Mouse (Mus musculus) liver, adult (tissue): ENCODE measurements around the gene Cotl1.

ENCODE experiments used
- GATA4 ChIP-seq: IDR thresholded peaks from 2 replicates; pipeline ENCODE4 v1.6.1; 2014; ENCODE audit warnings: mild to moderate bottlenecking, low read length; ENCODE audit not compliant: insufficient replicate concordance

Gene Cotl1

DNA sequence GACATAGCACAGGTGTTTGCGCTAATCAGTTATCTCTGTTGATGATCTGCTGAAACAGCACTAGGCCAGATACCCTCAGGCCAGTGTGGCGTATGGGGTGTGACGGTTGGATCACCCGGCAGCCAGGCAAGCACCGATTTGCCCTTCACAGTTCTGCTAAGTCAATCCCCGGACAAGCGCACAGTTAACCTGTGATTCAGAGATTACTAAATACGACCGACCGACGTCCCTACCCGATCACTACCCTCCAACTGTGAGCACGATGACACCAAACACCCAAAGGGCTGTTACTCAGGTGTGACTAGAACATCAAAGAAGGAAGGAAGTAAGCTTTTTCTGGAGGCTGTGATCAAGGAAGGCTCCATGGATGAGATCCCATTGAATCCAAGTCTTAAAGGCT lies 10.9 kb downstream of the Cotl1 start:
- TF ChIP-seq GATA4: no peak

DNA sequence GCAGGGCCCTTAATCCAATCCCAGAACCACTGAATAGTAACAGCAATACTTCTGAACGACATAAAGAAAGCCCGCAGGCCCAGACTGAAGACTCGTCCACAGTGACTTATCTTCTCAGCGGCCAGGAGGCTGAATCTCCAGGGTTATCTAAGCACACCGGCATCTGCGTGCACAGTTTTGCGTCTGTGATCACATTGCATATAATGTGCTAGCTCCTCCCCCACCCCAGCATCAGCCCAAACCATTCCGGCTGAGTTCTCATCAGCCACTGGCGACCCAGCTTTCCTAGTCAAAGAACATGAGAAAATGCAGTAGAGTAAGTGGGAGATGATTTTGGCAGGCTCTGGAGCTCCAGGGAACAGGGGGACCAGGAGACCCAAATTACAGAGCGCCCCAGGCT lies 11.3 kb downstream of the Cotl1 start:
- TF ChIP-seq GATA4: no peak

DNA sequence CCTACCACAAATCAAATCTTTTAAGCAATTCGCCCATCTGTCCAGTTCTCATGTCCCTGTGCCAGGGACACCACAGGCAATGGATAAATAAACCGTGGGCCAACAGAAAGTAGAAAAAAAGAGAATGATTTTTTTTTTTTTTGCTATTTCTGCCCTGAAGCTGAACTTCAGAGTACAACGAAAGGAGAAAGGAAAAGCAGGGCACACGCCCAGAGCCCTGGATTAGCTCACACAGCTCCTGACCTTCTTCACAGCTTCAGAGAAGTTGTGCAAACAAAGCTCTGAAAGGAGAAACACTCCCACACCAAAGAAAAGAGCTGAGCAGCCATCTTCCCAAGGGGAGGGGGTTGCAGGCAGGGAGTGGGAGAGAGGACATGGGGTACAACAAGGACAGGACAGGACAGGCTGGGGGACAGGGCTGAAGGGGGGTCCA lies 12.6 kb downstream of the Cotl1 start:
- TF ChIP-seq GATA4: no peak

DNA sequence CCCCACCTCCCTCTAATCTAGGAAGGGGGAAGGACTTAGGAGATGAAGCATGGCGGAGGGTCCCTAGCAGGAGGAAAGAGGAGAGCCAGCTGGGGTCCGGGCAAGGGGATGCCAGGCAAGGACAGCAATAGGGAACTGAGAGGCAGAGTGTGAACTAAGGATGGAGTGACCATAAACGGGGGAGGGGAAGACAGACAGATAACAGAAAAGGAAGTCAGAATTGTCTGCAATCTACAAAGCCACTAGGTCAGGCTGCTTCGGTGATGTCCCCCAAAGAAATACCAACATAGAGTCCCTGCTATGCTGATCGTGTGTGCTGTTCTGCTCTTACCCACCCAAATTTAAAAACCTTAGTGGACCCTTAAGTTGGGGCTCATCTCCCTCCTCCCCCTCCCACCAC lies 13.4 kb downstream of the Cotl1 start:
- no peak for TF ChIP-seq GATA4

DNA sequence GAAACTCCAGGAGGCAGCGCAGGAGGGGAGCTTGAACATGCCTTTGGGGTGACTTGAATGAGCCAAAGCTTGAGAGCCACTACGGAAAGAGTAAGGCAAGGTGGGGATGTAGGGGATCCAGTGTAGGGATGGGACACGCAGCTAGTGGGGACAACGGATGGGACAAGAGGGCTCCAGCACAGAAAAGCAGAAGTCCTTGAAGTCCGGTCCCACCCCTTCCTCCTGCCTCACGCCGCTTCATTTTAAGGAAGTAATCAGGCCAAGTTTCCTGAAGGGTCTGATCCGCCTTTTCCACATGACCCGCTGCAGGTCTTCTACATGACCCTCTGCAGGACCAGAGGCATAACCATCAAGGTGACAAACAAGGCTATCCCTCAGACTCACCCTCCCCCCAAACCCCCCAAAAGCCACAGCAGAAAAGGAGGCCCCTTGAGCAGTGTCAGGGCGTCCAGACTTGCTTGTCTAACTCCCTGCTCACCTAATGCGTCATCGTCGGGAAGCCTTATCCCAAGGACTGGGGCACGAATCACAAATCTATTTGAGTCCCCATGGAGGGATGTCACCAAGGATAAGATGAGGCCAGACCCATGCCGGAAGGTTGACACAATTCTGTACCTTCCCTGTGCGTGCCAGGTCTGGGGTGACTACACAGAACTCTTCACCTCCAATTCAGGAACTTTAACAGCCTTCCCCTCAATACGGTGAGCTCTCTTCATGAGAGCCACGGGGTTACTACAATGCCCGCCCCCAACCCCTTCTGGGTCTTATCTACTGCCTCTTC lies 14.2 kb downstream of the Cotl1 start:
- no peak for TF ChIP-seq GATA4

DNA sequence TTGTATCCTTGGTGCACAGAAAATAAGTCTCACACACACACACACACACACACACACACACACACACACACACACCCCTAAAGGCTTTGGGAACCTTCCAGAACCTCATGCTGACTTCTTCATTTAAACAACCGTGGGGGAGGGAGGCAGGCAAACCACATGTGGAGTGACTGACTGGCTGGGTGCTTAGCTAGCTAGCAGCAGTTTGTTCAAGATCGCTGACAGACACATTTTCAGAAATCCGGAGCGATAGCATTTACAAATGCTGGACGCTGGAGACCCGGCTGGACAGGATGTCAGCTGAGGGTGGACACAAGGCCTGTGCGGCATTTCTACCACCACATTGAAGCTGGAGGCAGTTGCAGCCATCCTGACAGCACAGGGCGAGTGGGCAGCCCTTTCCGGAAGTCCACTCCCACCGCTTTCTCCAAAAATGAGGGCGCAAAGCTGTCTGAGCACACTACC lies 15.5 kb downstream of the Cotl1 start:
- peak; percentile 88 for TF ChIP-seq GATA4

DNA sequence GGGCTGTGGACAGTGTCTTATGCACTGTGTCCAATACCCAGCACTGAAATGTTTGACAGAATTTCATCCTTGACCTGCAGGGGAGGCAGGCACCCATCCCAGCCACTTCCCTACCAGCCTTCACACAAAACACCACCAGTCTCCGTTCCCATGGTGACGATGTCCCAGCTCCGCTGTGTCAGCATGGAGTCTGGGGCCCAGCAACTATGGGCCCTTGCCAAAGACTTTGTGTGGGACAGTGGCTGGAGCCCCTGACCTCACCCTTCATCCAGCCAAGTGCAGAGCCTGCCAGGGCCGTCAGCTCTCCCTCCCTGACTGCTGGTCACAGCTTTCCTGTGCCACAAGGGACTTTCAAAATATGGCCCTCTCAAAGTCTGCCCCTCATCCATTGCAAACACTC lies 16.2 kb downstream of the Cotl1 start:
- TF ChIP-seq GATA4: no peak

DNA sequence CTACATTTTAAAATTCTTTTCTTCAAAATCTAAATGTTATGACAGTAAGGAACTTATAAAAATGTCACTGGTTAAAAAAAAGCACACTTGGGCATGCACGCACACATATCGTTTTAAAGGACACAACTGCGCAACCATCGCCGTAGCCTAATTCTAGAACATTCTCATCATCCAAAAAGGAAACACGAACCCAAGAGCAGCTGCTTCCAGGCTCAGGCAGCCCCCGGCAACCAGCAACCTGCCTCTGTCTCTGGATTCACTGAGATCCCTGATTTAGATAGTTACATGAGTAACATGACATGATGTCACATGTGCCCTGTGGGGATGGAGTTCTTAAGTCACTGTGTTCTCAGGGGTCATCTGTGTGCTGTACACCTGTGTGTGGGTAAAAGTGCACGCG lies 17.1 kb downstream of the Cotl1 start:
- TF ChIP-seq GATA4: no peak

DNA sequence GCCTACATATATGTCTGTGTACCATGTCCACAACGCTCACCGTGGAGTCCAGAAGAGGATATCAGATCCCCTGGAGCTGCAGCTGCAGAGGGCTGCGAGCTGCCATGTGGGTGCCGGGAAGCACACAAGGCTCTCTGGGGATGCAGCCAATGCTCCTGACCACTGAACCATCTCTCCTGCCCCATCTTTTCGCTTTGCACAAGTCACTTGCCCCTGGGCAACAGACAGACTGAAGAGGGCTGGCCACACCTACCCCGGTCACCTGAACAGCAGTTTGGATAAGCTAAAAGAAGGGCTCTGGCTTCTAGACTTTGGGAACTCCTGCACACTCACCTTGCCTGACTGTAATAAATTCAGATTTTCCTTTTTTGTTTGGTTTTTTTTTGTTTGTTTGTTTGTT lies 18.7 kb downstream of the Cotl1 start:
- TF ChIP-seq GATA4: no peak

DNA sequence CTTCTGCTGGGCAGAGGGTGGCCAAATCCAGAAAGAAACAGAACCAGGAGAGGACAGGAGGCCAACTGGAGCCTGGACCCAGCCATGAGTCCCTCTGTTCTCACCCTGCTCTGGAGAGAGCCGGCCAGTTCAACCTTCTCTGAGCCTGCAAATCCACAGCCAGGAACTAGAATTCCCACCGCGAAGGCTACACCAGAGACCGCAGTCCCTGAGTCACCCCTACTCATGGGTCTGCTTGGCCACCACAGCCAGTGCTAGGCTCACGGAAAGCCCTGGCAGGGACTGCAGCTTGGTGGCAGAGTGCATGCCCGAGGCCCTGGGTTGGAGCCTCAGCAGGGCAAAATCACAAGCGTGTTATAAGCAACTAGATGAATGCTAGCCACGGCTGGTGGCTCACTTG lies 20.4 kb downstream of the Cotl1 start:
- no peak for TF ChIP-seq GATA4

DNA sequence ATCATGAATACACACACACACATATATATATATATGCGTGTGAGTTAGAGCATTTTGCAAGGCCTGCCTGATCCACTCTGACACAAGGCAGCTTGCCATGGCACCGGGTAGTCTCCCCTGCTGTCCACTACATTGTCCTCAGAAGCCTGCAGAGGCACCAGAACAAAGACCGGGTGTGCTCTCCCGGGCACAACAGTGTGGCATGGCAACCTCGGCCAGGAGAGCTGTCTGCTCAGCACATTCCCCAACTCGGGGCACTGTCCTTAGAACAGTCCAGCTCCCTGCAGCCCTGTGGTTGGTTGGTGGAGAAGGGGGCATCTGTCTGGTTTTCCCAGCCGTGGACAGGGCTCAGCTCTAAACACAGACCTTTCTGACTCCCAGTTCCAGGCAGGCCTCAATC lies 21.0 kb downstream of the Cotl1 start:
- no peak for TF ChIP-seq GATA4

DNA sequence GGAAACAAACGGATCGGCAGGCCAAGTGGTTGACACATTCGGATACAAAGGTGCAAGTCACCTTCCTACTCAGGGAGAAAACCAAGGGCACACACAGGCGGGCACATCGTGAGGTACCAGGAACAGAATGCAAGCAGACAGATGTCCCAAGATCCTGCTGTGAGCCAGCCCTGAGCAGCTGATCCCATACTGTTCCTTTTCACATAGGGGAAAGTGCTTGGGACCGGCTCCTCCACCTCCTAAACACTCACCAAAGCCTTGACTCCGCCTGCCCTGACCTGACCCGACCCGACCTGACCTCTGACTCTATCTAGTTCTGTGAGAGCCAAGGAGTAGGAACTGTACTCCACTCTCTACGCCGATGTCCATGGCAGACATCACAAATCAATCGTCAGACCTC lies 22.9 kb downstream of the Cotl1 start:
- no peak for TF ChIP-seq GATA4

DNA sequence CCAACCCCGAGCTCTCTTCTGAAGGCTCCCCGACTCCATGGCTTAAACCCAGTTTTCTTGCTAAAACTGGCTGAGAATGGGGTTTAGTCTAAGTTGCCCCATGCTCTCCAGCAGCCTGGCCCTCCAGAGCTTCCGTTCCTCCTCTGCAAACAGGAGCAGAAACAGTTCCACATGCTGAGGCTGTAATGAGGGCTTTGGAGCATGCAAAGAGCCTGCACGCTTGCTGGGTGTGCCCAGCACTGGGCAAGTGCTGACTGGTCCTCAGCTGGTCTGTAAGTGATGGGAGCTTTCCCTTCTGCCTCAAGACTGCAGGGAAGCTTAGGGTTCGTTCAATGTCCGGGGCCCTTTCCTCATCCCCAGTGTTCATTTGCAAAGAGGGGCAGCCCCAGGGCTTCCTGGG lies 24.1 kb downstream of the Cotl1 start:
- TF ChIP-seq GATA4: no peak

DNA sequence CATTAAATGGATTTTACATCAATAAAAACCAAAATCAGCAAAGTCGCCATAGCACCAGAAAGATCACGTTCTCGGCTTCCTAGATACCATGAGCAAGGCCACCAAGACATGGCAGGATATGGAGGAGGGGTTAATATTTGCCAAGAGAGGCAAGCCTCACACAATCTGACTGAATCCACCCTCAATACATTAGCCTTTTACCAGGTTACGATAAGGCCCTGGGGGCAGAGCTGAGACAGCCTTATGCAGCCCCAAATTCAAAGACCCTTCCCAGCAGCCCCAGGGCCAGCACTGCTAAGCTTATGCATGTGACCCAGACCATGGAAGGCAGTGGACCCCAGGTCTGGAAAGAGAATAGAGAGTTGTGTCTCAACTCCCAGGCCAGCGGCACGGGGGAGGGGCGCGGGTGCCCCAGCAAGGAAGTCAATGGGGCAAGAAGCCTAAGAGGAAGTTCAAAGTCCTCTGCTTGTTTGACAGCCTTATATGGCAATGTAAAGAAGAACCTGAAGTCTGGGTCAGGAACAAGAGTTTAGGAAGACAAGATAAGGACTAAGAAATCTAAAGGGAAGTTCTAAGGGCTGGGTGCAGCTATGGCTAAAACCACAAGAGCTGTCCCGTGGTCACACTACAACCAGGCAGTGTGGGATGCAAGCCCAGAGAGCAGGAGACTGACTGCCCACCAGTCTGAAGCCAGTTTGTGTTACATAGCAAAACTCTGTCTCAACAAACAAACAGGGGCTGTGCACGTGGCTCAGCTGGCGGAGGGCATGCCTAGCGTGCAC lies 27.5 kb downstream of the Cotl1 start:
- no peak for TF ChIP-seq GATA4

DNA sequence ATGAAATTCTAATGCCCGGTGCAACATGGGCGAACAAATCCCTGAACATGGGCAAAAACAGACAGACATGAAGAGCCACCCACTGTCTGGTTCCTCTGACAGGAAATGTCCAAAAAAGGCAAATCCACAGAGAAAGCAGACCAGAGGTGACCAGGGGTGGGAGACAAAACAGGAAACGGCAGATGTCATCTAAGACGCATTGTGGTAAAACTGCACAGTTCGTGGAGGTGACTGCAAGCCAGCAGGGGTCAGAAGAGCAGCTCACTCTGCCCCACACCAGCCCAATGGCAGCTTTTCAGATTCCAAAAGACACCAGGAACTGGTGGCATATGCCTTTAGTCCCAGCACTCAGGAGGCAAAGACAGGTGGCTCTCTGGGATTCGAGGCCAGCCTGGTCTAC lies 28.4 kb downstream of the Cotl1 start:
- no peak for TF ChIP-seq GATA4

DNA sequence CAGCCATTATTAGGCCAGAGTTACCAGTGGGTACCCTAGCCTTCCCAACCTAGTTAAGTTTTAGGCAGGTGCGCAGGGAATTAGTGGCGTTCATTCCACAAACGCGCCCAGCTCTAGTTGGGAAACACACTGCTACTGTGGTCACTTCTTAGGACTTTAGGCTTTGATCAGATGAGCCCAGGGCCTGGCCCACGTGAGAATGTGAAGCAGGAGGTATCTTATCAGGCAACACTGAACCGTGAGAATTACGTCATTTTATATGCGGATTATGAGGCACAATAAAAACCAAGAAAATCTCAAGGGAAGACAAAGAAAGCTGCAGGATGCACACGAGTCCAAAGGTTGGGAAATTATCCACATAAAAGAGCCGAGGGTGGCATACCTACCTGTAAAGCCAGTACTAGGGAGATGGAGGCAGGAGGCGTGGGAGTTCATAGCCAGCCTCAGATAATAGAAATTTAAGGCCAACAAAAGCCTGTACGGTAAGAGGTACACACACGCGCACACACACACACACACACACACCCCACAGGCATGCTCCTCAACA lies 29.3 kb downstream of the Cotl1 start:
- TF ChIP-seq GATA4: no peak
